Mouse (Mus musculus) heart, postnatal 0 days (tissue): Measurements from ENCODE around the gene Gm11034.

ENCODE experiments used
- CTCF ChIP-seq: IDR thresholded peaks from 2 replicates; pipeline ENCODE4 v1.5.1; 2016; ENCODE audit warnings: antibody characterized with exemption, control low read depth, low read depth
- EP300 ChIP-seq: IDR thresholded peaks from 2 replicates; pipeline ENCODE4 v1.6.1; 2016; ENCODE audit warnings: antibody characterized with exemption, low read depth

DNA sequence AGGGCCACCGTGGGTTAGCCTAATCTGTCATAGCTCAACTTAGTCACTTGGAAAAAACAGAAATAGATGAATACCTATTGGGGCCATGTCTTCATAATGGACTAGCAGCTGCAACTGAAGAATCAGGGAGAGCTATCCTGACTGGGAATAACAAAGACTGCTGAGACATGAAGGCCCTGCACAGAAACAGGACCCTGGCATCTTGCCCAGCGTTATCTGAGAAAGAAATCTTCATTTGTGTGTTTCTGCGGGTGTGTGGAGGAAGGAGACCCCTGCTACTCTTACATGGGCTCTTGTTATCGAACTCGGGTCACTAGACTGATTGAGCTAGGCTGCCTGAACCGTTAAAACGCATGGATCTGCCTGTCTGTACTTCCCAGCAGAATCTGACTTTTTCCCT lies 27.5 kb upstream of the Gm11034 start:
- TF ChIP-seq CTCF: no peak
- no peak for TF ChIP-seq EP300
